Mouse (Mus musculus): ENCODE data around the gene Tiam2. TPM values are rescaled to one million over a fixed set of nuclear protein-coding genes. Genes with fewer than 3 reads are reported as not detected.

The Tiam2 gene
- total and polyA plus RNA-seq, 3 experiments = 0.42 to 1.9 TPM; not detected in 1

DNA sequence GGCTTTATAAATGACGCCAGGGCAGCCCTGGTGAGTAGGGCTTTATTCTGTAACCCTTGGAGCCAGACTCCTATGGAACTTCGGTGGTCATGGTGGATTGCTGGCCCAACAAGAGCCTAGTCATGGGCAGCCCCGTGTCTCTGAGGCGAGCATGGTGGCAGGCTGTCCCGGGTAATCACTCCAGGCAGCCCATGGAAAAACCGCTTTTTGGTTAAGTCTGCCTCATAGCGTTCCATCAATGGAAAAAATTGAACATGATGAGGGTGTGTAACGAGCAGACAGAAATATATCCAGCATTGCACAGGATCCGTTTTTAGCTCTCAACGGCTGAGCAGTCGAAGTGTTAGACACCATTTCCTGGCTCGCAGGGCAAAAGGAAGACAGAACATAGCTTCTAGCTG, 70.5 kb downstream of the Tiam2 start:
- Histone ChIP-seq H3K27me3 (ENCODE audit: control insufficient read depth in 1 of 2, insufficient read depth in 2 of 2, low read length in 2 of 2) (no peaks in the 10 kb centered on the region; a peak in 1 of 4 replicates), H3K4me3 (ENCODE audit: control insufficient read depth in 1 of 2, insufficient read depth in 1 of 2, low read depth in 2 of 2, low read length in 2 of 2) (no peak overlapping the region), H3K36me3 (ENCODE audit: control insufficient read depth in 1 of 2, insufficient read depth in 2 of 2, low read length in 2 of 2) (no peaks in the 10 kb centered on the region), H3K27ac (ENCODE audit: control insufficient read depth, low read depth, low read length) (no peak overlapping the region), H3K9me3 (replicated peaks; ENCODE audit: insufficient read depth, low read length) (no peaks in the 10 kb centered on the region), H3K79me2 (ENCODE audit: control insufficient read depth, insufficient read depth, low read length, poor library complexity) (no peaks in the 10 kb centered on the region), H3K9ac (ENCODE audit: control insufficient read depth, low read depth, low read length, poor library complexity, severe bottlenecking) (no peak overlapping the region), H3K4me1 (ENCODE audit: control insufficient read depth in 1 of 2, insufficient read depth in 2 of 2, low read length in 2 of 2) (no peaks in the 10 kb centered on the region)
- TF ChIP-seq TBP (IDR thresholded peaks at IDR 0.05; ENCODE audit: low read depth, low read length) = no peak
- DNase-seq (ENCODE audit: low read depth, low spot score) = no peak

- H3K27me3 ChIP-seq (ENCODE audit: control insufficient read depth in 1 of 2, insufficient read depth in 2 of 2, low read length in 2 of 2) = no peaks in the 10 kb centered on the region; a peak in 1 of 4 replicates
- no peaks in the 10 kb centered on the region for H3K4me1 ChIP-seq (ENCODE audit: control insufficient read depth in 1 of 2, insufficient read depth in 2 of 2, low read length in 2 of 2)
- no peak for TF ChIP-seq KAT2A (conservative IDR thresholded peaks at IDR 0.05; ENCODE audit: low read depth, low read length)
- TF ChIP-seq TAL1 (IDR thresholded peaks at IDR 0.05; ENCODE audit: low read length) = no peak
- TF ChIP-seq MAFK (IDR thresholded peaks at IDR 0.05; ENCODE audit: borderline replicate concordance, low read depth, low read length) = no peak
- no peak for TF ChIP-seq NELFE (IDR thresholded peaks at IDR 0.05; ENCODE audit: low read depth, low read length)
- no peak for TF ChIP-seq EP300 (IDR thresholded peaks at IDR 0.05; ENCODE audit: low read depth in 1 of 2, low read length in 2 of 2)
- H3K27ac ChIP-seq (ENCODE audit: control insufficient read depth, low read depth, low read length) = no peak overlapping the region
- H3K79me2 ChIP-seq (ENCODE audit: control insufficient read depth, insufficient read depth, low read length, poor library complexity) = no peaks in the 10 kb centered on the region
- H3K9ac ChIP-seq (ENCODE audit: control insufficient read depth, low read depth, low read length, poor library complexity, severe bottlenecking) = no peak overlapping the region
- no peak for DNase-seq (ENCODE audit: low read depth, low spot score)
- H3K36me3 ChIP-seq (ENCODE audit: control insufficient read depth in 1 of 2, insufficient read depth in 2 of 2, low read length in 2 of 2) = no peaks in the 10 kb centered on the region
- no peaks in the 10 kb centered on the region for H3K9me3 ChIP-seq (replicated peaks; ENCODE audit: insufficient read depth, low read length)
- no peak overlapping the region for H3K4me3 ChIP-seq (ENCODE audit: control insufficient read depth in 1 of 2, insufficient read depth in 1 of 2, low read depth in 2 of 2, low read length in 2 of 2)
These were observed 71.5 kb downstream of the Tiam2 start for GRCm38 (mm10) chr17:3397836-3398235.

- Histone ChIP-seq H3K27me3 (ENCODE audit: control insufficient read depth in 1 of 2, insufficient read depth in 2 of 2, low read length in 2 of 2) (no peaks in the 10 kb centered on the region; a peak in 1 of 4 replicates), H3K4me1 (ENCODE audit: control insufficient read depth in 1 of 2, insufficient read depth in 2 of 2, low read length in 2 of 2) (no peaks in the 10 kb centered on the region), H3K79me2 (ENCODE audit: control insufficient read depth, insufficient read depth, low read length, poor library complexity) (no peaks in the 10 kb centered on the region), H3K36me3 (ENCODE audit: control insufficient read depth in 1 of 2, insufficient read depth in 2 of 2, low read length in 2 of 2) (no peaks in the 10 kb centered on the region), H3K9ac (ENCODE audit: control insufficient read depth, low read depth, low read length, poor library complexity, severe bottlenecking) (no peak overlapping the region), H3K9me3 (replicated peaks; ENCODE audit: insufficient read depth, low read length) (no peaks in the 10 kb centered on the region), H3K27ac (ENCODE audit: control insufficient read depth, low read depth, low read length) (no peak overlapping the region), H3K4me3 (ENCODE audit: control insufficient read depth in 1 of 2, insufficient read depth in 1 of 2, low read depth in 2 of 2, low read length in 2 of 2) (no peak overlapping the region)
- TF ChIP-seq USF2 (IDR thresholded peaks at IDR 0.05; ENCODE audit: borderline replicate concordance in 1 of 2, insufficient read depth in 1 of 2, low read depth in 1 of 2, low read length in 2 of 2) (no peak), POLR2A (IDR thresholded peaks at IDR 0.05; ENCODE audit: control insufficient read depth in 1 of 2, insufficient read depth in 1 of 2, low read depth in 1 of 2, low read length in 2 of 2, poor library complexity in 1 of 2) (no peak), TCF12 (IDR thresholded peaks at IDR 0.05; ENCODE audit: low read depth, low read length) (no peak), GABPA (IDR thresholded peaks at IDR 0.05; ENCODE audit: low read depth, low read length) (no peak), CHD2 (IDR thresholded peaks at IDR 0.05; ENCODE audit: low read length) (no peak), ETS1 (IDR thresholded peaks at IDR 0.05; ENCODE audit: low read depth, low read length) (no peak), ZMIZ1 (IDR thresholded peaks at IDR 0.05; ENCODE audit: low read depth, low read length) (no peak), POLR2AphosphoS2 (IDR thresholded peaks at IDR 0.05; ENCODE audit: low read length) (no peak), E2F4 (IDR thresholded peaks at IDR 0.05; ENCODE audit: borderline replicate concordance, low read depth, low read length) (no peak), MXI1 (IDR thresholded peaks at IDR 0.05; ENCODE audit: low read depth, low read length) (no peak), USF1 (IDR thresholded peaks at IDR 0.05; ENCODE audit: low read depth, low read length) (no peak), ZNF384 (IDR thresholded peaks at IDR 0.05; ENCODE audit: low read depth, low read length) (no peak), MEF2A (IDR thresholded peaks at IDR 0.05; ENCODE audit: extremely low read depth, insufficient replicate concordance, low read depth, low read length, poor library complexity, severe bottlenecking) (no peak), BHLHE40 (IDR thresholded peaks at IDR 0.05; ENCODE audit: borderline replicate concordance, low read depth, low read length) (no peak)
- no peak for DNase-seq (ENCODE audit: low read depth, low spot score)
These were observed 79.1 kb downstream of the Tiam2 start for GRCm38 (mm10) chr17:3405350-3406073.

All from MEL (cell line).